In genomic region chr3:17789454-17790196, GRCm38 (mm10) we compare ENCODE assay signal across 9 mouse cellular contexts.
DNase-seq lines count a peak whose midpoint lies in the region; ATAC-seq and TF ChIP-seq lines count a peak whose summit lies in the region.
"Had no signal": no experiment of that assay in that cellular context is flagged by ENCODE, and none has a peak within 500 bp of the region (broad histone marks: within the 10 kb centered on the region; RNA-seq: fewer than 3 reads in every experiment).

No protein-coding gene starts in this region.

- H3K27me3 ChIP-seq in embryonic facial prominence, embryonic 11.5 days (ENCODE audit: control insufficient read depth, insufficient read depth, low read length), result peaks cover 58% of the 10 kb centered on the region
- H3K27me3 ChIP-seq in hindbrain, embryonic 15.5 days, result no peaks in the 10 kb centered on the region
- peaks cover 4% of the 10 kb centered on the region; the same call in 1 of the 2 replicates for H3K27me3 ChIP-seq in neural tube, embryonic 13.5 days

- H3K27ac ChIP-seq in cortical plate, adult 2 months (ENCODE audit: insufficient read depth, low read length), result peak overlapping the region; percentile 100
- H3K27ac ChIP-seq in embryonic facial prominence, embryonic 11.5 days (replicated peaks; ENCODE audit: low read depth, low read length), result no peak overlapping the region; the same call in 1 of the 2 replicates
- peak overlapping the region; percentile 99 for H3K27ac ChIP-seq in hindbrain, embryonic 15.5 days (replicated peaks)
- peak overlapping the region; percentile 100 for H3K27ac ChIP-seq in neural tube, embryonic 13.5 days (replicated peaks)

- H3K36me3 ChIP-seq in embryonic facial prominence, embryonic 11.5 days (replicated peaks; ENCODE audit: control insufficient read depth, insufficient read depth, low read depth, low read length), result no peaks in the 10 kb centered on the region
- no peaks in the 10 kb centered on the region for H3K36me3 ChIP-seq in hindbrain, embryonic 15.5 days
- peaks cover 2% of the 10 kb centered on the region; the same call in 1 of the 2 replicates for H3K36me3 ChIP-seq in neural tube, embryonic 13.5 days

- H3K4me1 ChIP-seq in cortical plate, adult 2 months (ENCODE audit: control insufficient read depth, insufficient read depth, low read length), result peaks cover 5% of the 10 kb centered on the region
- peaks cover 8% of the 10 kb centered on the region for H3K4me1 ChIP-seq in embryonic facial prominence, embryonic 11.5 days (ENCODE audit: control insufficient read depth, insufficient read depth, low read length)
- peaks cover 24% of the 10 kb centered on the region for H3K4me1 ChIP-seq in hindbrain, embryonic 15.5 days (replicated peaks)
- peaks cover 39% of the 10 kb centered on the region for H3K4me1 ChIP-seq in neural tube, embryonic 13.5 days (replicated peaks)

- WGBS in embryonic facial prominence, embryonic 11.5 days, result under 1% methylated on average over 9 of the region's 9 CpGs
- WGBS in hindbrain, embryonic 15.5 days, result 1% methylated on average over 9 of the region's 9 CpGs
- 1% methylated on average over 9 of the region's 9 CpGs for WGBS in neural tube, embryonic 13.5 days

- DNase-seq in embryonic facial prominence, embryonic 11.5 days (ENCODE audit: low spot score), result peak; percentile 15
- DNase-seq in heart, postnatal 4 days, result no peak
- DNase-seq in T-cell, adult 2 months (ENCODE audit: low spot score), result no peak
- DNase-seq: kidney, adult 2 months; lung, adult 18-20 months had no signal

- TF ChIP-seq CTCF in cortical plate, adult 2 months (IDR thresholded peaks at IDR 0.05; ENCODE audit: extremely low read depth, insufficient read depth, low read length), result no peak

- H3K4me2 ChIP-seq in embryonic facial prominence, embryonic 11.5 days (ENCODE audit: low read depth, low read length), result no peak overlapping the region
- H3K4me2 ChIP-seq in hindbrain, embryonic 15.5 days, result peak overlapping the region; percentile 98
- H3K4me2 ChIP-seq in neural tube, embryonic 13.5 days, result peak overlapping the region; percentile 97

- H3K4me3 ChIP-seq in cortical plate, adult 2 months (ENCODE audit: insufficient read depth, low read length), result peak overlapping the region; percentile 97
- peak overlapping the region; percentile 26 for H3K4me3 ChIP-seq in embryonic facial prominence, embryonic 11.5 days (ENCODE audit: low read depth, low read length)
- peak overlapping the region; percentile 66 for H3K4me3 ChIP-seq in hindbrain, embryonic 15.5 days
- peak overlapping the region; percentile 70 for H3K4me3 ChIP-seq in neural tube, embryonic 13.5 days

- no peak for ATAC-seq in embryonic facial prominence, embryonic 11.5 days (replicated peaks; ENCODE audit: insufficient number of reproducible peaks, low FRiP score, low TSS enrichment, low read depth)
- peak; percentile 29 for ATAC-seq in hindbrain, embryonic 15.5 days (ENCODE audit: low FRiP score, low read depth)
- peak; percentile 21 for ATAC-seq in neural tube, embryonic 13.5 days (ENCODE audit: low read depth)
- no peak for ATAC-seq in CD4-positive, CD25-positive, alpha-beta regulatory T cell, adult 4 months

- H3K9ac ChIP-seq in embryonic facial prominence, embryonic 11.5 days (replicated peaks; ENCODE audit: low read length), result no peak overlapping the region; the same call in 1 of the 2 replicates
- peak overlapping the region; percentile 82 for H3K9ac ChIP-seq in hindbrain, embryonic 15.5 days
- H3K9ac ChIP-seq in neural tube, embryonic 13.5 days, result peak overlapping the region; percentile 100

- H3K9me3 ChIP-seq in embryonic facial prominence, embryonic 11.5 days (replicated peaks; ENCODE audit: control insufficient read depth, low read length), result no peaks in the 10 kb centered on the region
- H3K9me3 ChIP-seq in hindbrain, embryonic 15.5 days, result no peaks in the 10 kb centered on the region
- no peaks in the 10 kb centered on the region for H3K9me3 ChIP-seq in neural tube, embryonic 13.5 days

- peak; percentile 52 for TF ChIP-seq POLR2A in cortical plate, adult 2 months (IDR thresholded peaks at IDR 0.05; ENCODE audit: extremely low read depth, insufficient read depth, low read length)

Comparison
In these comparisons a context has a peak if more than half of its experiments do, and no peak if none do; other contexts are left out.
1. H3K4me3 ChIP-seq: peak in every context shown above with its lines; median percentile 97 in cortical plate, adult 2 months; 70 in neural tube, embryonic 13.5 days; 66 in hindbrain, embryonic 15.5 days; 26 in embryonic facial prominence, embryonic 11.5 days.
2. ATAC-seq: peak in hindbrain, embryonic 15.5 days (single experiment) and neural tube, embryonic 13.5 days (single experiment); none in embryonic facial prominence, embryonic 11.5 days (single experiment) and CD4-positive, CD25-positive, alpha-beta regulatory T cell, adult 4 months (single experiment).